Mouse (Mus musculus): ENCODE data around the gene Chchd1.

Gene Chchd1

DNA sequence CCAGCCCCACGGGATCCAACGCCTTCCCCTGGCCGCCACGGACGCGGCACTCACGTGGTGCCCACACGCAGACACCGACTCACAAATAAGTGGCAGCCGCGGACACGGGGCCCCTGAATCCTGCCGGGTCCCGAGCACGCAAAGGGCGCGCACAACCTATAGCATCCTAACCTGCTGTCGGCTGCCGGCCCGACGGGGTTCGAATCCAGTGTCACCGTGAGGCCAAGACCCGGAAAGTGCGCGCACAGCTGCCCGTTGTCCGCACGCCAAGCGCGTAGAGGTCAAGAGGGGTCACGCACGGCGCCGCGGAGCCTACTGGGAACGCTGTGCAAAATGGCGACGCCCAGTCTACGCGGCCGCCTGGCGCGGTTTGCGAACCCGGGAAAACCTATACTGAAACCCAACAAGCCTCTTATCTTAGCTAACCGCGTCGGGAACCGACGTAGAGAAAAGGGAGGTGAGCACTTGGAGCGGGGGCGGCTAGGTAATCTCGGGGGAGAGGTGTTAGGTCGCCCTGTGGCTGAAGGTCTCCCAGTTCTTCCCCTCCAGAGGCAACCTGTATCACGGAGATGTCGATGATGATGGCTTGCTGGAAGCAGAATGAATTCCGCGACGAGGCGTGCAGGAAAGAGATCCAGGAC lies at the start of gene Chchd1:
Chchd1 (plus strand) TSS at position 266 of the 641 bp plus-strand sequence.
- peak; percentile 94 for DNase-seq (ENCODE audit: low read depth, low spot score)

DNA sequence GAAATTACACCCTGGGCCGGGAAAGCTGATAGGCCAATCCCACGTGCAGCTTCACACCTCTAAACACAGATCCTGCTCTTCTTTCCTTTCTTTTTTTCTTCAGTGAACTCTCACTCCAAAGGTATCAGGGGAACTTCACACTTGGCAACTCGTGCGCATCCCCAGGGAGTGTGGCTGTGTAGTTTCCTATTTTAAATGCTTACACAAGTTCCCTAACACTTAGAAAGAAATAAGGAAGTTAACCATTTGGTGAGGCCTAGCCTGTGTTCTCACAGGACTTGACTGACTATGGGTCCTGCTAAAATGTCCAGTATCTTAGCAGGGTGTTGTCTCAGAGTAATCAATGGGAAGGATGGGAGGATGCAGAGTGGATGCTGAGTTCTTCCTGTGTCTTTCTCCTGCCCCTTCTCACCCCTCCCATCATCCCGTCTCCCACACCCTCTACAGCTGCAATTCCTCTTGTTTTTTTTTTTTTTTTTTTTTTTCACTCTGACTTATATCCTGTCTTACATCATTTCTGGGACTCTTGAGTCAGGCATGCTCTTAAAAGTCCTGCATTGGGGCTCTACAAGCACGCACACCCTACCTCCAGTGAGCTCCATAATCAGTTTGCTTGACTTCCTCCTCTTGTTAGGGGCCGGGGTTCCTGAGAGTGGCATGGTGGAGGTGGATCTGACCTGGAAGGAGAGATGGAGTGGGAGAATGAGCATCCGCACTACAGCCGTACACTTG lies 48.0 kb upstream of the Chchd1 start:
- no peak for DNase-seq (ENCODE audit: low read depth, low spot score)

DNA sequence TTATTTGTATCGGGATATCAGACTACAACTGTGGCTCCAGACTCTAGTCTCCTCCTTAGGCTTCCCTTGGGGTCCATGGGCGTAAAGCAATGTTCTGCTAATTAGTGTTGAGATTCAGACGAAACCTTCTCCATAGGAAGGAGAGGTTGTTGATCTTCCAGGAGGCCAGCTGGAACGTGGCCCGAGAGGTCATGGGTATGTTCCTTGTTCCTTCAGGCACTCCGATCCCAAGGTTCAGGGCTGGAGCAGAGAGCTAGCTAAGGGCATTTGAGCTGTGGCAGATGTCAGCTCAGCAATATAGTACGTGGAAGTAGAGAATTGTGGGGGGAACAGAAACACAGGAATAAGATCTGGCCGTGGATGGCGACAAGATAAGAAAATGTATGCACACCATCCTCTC lies 47.1 kb upstream of the Chchd1 start:
- DNase-seq (ENCODE audit: low read depth, low spot score), result no peak

DNA sequence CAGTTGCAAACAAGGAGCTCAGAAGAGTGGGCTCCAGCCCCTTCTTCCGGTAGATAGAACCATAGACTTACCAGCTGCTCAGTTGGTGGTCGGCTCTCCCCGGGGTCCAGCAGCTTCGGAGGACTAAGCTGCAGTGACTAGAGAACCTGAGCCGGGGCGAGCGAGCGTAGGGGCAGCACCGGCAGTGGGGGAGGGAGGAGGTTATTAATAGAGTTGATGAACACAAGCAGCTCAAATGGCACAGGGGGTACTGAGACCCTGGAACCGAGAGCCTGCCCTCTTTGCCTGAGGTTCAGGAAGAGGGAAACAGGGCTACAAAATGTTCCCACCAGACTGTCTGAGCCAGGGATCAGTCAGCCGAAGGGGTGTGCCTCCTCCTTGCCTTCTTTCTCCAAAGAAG lies 46.4 kb upstream of the Chchd1 start, which contains the start of gene Myoz1:
Myoz1 (minus strand) TSS at position 180 of the 400 bp plus-strand sequence.
- no peak for DNase-seq (ENCODE audit: low read depth, low spot score)

DNA sequence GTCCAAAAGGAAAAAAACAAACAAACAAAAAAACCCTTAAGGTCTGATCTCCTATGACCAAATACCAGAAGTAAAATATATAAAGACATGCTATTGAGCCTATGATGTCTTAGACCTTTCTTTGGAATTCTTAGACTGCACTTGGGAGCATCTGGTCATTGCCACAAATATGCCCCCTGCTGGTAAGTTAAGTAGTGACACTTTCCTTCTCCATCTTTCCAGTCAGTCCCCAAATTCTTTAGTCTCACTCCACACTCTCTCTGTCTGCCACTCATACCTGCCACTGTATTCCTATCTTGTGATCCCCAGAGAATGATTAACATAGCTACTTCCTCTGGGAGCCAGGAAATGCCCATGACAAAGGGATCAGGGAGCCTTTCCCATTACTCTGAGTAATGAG lies 44.5 kb upstream of the Chchd1 start:
- peak; percentile 74 for DNase-seq (ENCODE audit: low read depth, low spot score)

DNA sequence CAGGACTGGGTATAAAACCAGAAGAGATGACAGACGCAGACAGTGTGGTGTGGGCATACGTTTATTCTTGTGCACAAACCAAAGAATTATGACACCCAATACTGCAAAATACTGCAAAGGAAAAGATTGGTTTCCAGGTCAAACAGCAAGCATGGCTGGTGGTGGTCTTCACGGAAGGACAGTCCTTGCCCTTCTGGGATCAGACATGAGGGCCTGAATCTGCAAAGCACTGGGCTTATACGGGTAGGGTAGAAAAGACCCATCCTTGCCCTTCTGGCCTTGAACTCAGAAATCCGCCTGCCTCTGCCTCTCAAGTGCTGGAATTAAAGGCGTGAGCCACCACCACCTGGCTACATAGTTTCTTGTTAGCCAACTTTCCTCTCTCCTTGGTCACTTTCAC lies 43.9 kb upstream of the Chchd1 start:
- DNase-seq (ENCODE audit: low read depth, low spot score), result no peak

DNA sequence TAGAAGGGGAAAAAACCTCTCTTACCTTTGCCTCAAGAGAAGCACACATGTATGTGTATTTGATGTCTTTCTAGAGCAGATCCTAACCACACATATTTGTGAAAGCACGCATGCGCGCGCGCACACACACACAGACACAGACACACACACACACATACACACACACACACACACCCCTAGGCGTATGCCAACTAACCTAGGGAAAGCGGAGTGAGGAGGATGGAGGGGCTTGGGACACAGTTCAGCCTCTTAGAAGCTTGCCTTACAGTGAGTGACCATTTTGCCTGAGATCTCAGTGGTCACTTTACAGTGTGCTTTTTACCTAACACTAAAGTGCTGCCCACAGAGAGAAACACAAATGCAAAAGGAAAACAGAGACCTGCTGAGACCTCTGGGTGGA lies 43.1 kb upstream of the Chchd1 start:
- no peak for DNase-seq (ENCODE audit: low read depth, low spot score)

DNA sequence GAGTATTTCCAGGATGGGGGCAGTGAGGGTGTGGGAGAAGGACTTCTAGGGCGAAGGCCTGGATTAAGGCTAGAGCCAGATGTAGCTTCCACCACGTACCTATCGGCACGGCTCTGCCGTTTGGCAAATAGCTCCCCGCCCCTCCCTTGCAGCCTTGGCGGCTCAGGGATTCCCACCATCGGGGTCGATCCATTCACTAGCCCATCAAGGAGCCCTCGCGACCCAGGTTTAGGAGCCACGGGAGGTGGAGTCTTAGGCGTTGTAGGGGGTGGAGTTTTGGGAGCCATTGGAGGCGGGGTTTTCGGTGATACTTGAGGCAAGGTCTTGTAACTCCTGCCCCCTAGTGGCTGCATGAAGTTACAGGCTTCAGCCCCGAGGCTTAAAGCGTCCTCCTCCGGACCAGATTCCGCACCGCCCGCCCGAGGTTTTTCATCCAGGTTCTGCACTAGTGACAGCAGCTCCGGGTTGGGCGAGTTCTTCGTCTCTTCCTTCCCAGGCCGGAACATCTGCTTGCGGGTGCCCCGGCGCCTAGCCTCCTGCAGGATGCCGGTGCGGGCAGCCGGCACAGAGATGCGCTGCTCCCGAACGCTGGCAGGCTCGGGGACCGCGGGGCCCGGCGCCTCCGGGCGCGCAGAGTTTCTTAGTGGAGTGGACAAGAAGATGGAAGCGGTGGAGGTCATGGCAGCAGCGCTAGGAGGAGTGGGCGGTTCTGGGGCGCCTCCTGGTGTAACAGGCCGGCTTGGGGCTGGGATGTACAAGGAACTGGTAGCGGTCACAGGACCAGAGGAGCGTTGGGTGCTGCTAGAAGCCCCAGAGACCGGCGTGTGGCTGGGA lies 41.8 kb upstream of the Chchd1 start:
- peak; percentile 99 for DNase-seq (ENCODE audit: low read depth, low spot score)

DNA sequence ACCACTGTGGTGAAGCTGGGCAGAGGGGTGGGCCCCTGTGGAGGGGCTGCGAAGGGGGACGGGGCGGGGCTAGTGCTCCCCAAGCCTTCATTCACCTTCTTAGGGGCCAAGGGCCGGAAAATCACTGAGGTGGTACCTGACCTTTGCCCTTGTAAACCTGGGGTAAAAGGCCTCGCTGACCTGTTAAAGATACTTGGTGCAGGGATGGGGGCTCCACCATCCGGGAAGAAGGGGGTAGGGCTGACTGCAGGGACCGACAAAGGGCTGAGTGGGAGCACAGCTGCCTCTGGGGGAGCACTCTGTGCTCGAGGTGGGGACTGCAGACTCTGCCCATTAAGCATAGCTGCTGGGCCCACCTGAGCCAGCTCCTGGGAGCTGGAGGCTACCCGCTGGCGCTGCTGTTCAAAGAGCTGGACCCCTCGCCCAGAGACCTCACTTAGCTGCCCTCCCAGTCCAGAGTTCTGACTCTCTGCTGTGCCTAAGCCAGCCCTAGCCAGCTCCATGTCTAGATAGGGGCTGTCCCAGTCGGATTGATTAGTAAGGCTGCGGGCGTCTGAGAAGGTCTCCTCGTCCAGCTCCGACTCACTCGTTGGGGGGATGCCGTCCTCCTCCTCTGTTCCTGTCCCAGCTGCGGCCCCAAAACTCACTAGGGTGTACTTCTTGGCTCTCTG lies 41.0 kb upstream of the Chchd1 start:
- peak; percentile 38 for DNase-seq (ENCODE audit: low read depth, low spot score)

DNA sequence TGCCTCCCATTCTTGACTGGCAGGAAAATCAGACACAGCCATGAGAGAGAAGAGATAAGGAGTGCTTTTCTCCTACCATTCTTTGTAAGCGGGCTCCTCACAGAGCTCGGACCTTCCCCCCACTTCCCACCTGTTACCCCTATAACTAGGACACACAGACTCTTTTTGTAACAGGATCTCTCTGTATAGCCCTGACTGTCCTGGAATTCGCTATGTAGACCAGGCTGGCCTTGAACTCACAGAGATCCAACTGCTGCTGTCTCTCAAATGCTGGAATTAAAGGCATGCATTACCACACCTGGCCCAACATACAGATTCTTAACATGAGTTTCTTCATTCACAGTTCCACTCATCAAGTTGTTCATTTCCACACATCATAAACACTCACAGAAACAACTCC lies 40.1 kb upstream of the Chchd1 start:
- no peak for DNase-seq (ENCODE audit: low read depth, low spot score)

DNA sequence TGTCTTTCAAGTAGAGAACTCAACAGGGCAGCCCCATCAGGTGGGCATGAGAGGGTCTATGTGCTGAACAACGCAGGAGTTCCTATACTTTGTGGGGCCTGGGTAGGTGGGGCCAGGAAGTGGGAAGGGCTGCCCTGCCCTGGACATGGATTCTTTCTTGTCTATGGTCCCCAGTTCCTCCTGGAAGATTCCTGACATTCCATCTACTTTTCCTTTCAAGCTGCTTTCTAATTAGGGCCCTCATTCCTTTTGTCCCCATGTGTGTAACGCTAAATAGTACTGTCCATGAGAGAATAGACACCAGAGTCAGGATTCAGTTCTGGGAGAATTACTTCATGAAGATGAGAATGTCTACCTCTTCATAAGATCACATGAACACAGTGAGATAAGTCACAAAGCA lies 39.2 kb upstream of the Chchd1 start:
- DNase-seq (ENCODE audit: low read depth, low spot score), result no peak

DNA sequence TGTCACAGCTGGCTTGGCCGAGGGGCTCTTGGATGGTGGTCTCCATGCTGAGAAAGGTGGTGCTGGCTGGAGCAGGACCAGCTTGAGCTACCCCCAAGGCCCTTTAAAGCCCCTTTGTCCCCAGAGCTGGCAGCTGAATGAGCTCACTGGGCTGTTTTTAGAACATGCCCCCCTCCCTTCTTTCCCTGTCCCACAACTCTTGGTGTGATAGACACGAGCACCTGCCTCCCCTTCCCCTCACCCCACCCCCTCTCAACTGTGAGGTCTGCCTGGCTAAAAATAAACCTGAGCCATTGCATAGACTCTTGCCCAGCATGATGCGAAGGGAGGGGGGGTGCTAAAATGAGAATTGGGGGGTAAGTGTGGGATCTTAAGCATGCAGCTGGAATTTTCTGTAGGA lies 38.4 kb upstream of the Chchd1 start:
- no peak for DNase-seq (ENCODE audit: low read depth, low spot score)

DNA sequence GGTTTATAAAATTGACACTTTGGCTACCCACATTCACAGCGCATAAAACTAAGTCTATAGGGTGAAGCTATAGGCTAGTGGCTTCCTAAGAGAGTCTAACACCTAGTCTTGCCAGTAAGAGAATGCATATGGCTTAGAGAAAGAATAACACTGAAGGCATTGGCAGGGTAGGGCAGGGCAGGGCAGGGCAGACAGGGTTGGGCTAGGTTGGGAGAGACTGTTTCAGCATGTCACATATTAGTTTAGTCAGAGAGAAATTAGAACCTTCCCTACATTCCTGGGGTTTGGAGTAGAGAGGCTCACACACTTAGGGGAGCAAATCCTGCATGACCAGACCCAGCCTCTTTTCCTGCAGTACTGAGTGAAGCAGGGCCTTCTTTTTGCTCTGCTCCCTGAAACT lies 35.3 kb upstream of the Chchd1 start:
- no peak for DNase-seq (ENCODE audit: low read depth, low spot score)

DNA sequence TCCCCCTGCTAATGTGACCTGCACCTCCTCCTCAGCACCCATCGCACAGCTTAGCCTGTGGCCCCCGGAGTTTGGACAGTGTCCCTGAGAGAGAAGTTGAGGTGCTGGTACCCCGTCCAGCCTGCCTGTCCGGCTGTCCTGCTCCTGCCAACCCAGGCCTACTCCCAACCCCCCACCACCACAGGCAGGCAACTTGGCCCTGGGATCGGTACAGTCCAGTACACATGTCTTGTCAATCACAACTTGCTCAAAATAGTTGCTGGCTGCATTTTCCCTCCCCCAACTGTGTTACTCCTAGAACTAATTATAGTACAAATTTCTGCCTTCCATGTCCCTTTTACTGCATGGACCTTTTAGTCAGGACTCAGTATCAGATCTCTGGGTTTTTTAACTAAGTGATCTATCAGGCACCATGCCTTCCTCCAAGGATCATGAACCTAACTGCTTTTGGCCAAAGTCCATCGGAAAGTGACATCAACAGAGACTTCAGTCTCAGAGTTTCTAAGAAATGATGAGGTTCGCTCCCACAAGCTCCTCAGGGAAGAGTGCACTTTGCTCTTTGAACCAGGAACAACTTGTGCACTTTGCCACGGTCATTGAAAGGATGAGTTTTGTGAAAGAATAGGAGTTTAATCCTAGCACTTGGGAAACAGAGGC lies 34.5 kb upstream of the Chchd1 start, which contains the start of gene Synpo2l:
Synpo2l (minus strand) TSS at position 201 of the 657 bp plus-strand sequence.
- DNase-seq (ENCODE audit: low read depth, low spot score), result no peak

DNA sequence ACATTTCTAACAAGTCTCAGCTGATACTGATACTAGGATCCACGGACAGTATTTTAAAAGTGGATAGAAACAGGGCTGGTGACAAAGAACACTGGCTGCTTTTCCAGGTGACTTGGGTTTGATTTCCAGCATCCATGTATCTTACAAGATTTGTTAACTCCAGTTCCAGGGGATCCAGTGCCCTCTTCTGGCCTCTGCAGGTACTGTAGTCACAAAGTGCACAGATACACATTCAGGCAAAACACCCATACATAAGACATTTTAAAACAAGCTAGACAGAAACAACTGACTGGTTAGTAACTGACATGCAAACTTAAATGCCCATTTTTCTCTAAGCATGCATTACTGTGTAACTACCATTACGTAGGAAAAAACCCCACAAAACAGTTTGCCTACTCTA lies 29.8 kb upstream of the Chchd1 start:
- peak; percentile 24 for DNase-seq (ENCODE audit: low read depth, low spot score)

DNA sequence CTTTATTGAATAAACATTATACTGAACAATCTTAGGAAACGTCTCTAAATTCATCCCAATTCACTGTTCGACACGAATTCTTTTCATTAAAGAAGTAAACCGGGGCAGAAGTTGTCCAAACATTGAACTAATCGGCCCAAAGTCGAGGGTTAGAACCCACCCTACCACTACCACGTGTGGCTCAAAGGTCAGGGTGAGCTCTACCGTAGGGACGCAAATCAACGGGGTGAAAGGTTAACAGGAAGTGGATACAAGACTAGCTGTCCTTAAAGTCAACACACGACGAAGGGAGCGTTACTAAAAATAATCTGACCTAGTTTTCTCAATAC lies 29.1 kb upstream of the Chchd1 start:
- no peak for DNase-seq (ENCODE audit: low read depth, low spot score)

DNA sequence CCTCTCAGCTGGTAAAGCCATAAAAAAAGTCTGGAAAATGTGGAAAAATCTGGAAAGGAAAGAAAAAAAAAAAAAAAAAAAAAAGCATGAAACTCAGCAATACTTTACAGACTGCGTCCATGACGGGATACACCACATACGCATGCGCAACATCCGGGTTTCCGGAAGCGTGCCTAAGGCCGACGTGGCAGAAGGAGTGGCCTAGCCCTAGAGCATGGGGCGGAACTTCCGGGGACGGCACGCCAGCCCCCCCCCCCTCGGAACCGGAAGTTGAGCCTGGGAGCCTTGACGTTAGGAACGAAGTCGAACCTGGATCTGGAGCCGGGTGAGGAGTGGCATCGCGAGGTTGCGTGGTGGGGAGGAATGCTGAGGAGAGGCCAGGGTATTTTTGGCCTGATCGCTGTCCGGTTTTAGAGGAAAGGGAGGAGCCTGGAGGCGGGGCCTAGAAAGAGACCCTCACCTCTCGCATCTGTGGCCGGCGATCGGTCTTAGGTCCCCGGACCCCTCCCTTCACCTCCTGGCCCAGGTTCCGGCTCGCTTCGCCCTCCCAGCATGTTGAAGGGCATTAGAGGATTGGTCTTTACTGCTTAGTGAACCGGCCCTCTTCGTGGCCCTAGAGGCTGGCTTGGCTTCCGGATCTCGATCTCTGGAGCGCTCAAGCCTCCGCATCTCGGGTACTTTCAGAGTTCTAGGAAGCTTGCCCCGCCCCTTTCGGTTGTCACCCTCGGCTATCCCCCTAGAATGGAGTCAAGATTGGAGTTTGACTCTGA lies 28.6 kb upstream of the Chchd1 start, which contains the start of gene Sec24c:
Sec24c (plus strand) TSS at position 245 of the 770 bp plus-strand sequence.
- peak; percentile 100 for DNase-seq (ENCODE audit: low read depth, low spot score)

DNA sequence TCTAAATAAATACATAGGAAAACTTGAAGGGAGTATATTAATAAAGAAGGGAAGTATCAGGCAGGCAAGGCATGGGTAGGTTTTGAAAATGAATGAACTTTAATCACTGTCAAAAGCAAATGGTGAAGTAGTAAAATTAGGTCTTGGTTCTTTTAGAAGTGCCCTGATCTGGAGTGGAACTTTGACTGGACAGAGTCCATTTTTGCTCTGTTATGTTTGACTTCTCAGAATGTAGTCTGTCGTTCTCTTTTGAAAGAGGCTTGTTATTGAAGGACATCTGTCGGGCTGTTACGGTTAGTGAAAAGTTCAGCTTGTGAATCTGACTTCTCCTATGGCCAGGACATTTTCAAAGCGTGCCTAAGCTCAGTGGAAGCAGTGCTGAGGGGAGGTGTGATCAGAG lies 24.9 kb upstream of the Chchd1 start:
- DNase-seq (ENCODE audit: low read depth, low spot score), result no peak

DNA sequence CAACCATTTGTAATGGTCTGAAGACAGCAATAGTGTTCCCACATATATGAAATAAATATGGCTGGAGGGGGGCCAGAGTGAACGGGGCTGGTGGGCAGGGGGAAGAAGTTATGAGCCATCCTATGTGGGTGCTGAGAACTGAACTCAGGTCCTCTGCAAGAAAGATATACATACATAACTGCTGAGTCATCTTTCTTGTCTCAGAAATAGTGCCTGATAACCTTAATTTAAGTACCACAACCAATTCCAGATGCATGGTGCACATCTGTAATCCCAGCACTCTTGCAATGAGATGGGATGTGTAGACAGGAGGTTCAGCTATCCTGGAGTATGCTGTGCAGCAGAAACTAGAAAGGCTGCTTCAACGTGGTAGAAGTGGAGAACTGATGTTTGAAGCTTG lies 21.1 kb upstream of the Chchd1 start:
- no peak for DNase-seq (ENCODE audit: low read depth, low spot score)

DNA sequence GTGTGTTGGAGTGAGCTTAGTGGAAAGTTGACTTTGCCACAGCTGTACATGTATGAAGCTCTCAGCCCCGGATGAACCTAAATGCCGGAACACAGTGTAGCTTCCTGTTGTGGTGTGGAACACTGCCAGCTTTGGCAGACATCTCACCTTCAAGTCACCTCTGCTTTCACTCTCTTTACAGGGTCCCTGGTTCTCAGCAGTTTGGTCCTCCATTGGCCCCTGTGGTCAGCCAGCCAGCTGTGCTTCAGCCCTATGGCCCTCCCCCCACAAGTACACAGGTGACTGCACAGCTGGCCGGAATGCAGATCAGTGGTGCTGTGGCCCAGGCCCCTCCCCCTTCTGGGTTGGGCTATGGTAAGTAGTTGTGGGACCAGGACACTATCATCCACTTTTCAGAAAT lies 20.3 kb upstream of the Chchd1 start:
- DNase-seq (ENCODE audit: low read depth, low spot score), result no peak

DNA sequence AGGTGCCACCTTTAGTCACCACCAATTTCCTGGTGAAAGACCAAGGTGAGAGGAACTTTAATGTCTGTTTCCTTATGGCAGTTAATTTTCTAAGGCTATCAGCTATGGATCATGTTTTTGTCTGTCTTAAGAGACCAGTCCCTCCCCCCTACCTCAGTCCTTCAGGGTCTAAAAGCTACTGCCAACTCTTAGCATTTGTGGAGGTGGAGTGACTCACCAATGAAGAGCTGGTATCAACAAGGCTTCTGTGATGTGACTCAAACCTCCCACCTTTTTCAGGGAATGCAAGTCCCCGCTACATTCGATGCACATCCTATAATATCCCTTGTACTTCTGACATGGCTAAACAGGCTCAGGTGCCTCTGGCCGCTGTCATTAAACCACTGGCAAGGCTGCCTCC lies 16.2 kb upstream of the Chchd1 start:
- DNase-seq (ENCODE audit: low read depth, low spot score), result peak; percentile 88

Data from brain, adult 2 months (tissue).